Mouse (Mus musculus): Measurements from ENCODE around the gene Gpr155.

The Gpr155 gene

GRCm38 (mm10) chr2:73385641-73386355, 574 bp downstream of the Gpr155 start:
- no peak for DNase-seq (ENCODE audit: low read depth)

- no peak for DNase-seq (ENCODE audit: low read depth)
These were observed 1.2 kb downstream of the Gpr155 start for GRCm38 (mm10) chr2:73385172-73385571.

DNA sequence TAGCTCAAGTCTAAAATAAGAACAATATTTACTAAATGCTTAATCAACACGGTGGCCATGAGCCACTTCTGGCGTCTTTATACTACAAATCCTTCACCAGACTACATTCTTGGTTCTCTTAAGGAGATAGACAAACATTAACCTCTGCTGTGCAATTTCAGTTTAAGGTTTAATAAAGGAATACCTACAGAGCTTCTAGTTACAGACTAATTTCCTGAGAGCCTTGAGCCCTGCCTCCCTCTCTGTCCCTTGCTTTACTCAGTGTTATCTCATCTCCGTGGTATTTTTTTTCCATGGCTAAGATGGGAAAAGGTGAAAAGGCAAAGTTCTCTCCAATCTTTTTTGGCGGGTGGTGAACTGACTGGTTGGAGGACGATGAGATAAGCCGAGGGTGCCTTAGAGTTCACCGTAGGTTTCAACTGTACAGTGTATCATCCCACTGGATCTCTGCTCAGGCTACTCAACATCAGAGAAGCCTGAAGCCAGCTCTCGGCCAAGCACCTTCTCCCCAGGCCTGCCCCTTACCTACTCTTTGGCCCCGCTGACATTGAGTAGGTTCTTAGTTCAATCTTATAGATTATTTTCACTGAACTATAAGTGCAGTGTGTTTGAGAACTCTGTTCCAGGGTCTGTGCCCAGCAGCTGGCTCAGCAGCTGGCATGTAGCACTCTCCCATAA, 5.9 kb downstream of the Gpr155 start:
- no peak for DNase-seq (ENCODE audit: low read depth)

DNA sequence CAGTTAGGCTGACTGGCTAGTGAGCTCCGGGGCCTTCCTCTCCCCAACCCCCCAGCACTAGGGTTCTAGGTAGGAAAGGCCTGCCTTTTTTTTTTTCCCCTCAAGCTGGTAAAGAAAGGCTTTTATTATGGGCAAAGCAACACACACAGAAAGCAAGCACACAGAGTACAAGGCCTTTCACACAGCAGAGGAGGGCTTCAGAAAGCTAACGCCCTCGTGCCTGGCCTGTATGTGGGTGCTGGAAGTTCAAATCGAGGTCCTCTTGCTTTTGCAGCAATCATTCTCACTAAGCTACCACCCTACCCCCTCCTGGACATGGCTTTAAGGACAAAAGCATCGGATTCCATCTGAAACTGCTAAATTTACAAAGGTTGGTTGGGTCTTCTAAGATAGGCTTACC, 6.7 kb downstream of the Gpr155 start:
- DNase-seq (ENCODE audit: low read depth), result no peak

- DNase-seq (ENCODE audit: low read depth), result no peak
These were observed 8.0 kb downstream of the Gpr155 start for GRCm38 (mm10) chr2:73378326-73378725.

- DNase-seq (ENCODE audit: low read depth), result no peak
These were observed 14.6 kb downstream of the Gpr155 start for GRCm38 (mm10) chr2:73371530-73372335.

DNA sequence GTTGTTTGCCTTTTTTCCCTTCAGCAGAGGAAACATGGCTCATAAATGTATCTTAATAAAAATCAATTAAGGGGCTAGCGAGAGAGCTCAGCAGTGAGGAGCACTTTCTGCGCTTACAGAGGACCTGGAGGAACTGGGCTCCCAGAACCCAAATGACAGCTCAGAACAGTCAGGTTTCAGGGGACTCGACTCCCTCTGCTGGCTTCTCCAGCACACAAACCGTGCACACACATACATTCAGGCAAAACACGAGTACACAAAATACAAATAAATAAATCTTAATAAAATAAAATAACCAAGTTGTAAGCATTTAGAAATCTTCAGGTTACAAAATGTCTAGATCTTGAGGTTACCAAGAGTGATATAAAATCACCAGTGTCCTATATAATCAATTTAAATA, 22.9 kb downstream of the Gpr155 start:
- no peak for DNase-seq (ENCODE audit: low read depth)

- no peak for DNase-seq (ENCODE audit: low read depth)
These were observed 25.8 kb downstream of the Gpr155 start for GRCm38 (mm10) chr2:73360536-73360935.

- DNase-seq (ENCODE audit: low read depth), result no peak
These were observed 26.4 kb downstream of the Gpr155 start for GRCm38 (mm10) chr2:73359941-73360340.

GRCm38 (mm10) chr2:73357004-73357403, 29.4 kb downstream of the Gpr155 start:
- DNase-seq (ENCODE audit: low read depth), result no peak

DNA sequence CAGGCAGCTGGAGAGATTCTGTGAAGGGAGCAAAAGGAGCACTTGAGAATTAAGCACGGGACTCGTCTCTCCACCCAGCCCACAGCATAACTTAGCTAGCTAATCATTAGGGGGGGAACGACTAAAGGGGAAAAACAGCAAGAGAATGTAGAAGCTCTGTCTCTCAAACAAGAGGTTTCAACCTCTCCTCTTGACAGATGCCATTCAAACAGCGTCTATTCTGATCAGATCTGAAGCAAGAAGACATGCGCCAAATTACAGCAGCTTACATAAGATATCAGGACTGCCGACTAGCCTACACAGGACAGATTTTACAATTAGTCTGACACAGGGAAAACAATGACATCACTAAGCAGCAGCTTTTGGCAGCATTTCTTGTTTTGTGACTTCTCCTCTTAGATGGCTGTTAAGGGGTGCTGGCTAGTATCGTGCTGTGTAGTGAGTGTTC, 34.4 kb downstream of the Gpr155 start:
- DNase-seq (ENCODE audit: low read depth), result no peak

- no peak for DNase-seq (ENCODE audit: low read depth)
These were observed 34.9 kb downstream of the Gpr155 start for GRCm38 (mm10) chr2:73351496-73351895.

- no peak for DNase-seq (ENCODE audit: low read depth)
These were observed 38.2 kb downstream of the Gpr155 start for GRCm38 (mm10) chr2:73348221-73348620.

GRCm38 (mm10) chr2:73347766-73348165, 38.6 kb downstream of the Gpr155 start:
- DNase-seq (ENCODE audit: low read depth), result no peak

DNA sequence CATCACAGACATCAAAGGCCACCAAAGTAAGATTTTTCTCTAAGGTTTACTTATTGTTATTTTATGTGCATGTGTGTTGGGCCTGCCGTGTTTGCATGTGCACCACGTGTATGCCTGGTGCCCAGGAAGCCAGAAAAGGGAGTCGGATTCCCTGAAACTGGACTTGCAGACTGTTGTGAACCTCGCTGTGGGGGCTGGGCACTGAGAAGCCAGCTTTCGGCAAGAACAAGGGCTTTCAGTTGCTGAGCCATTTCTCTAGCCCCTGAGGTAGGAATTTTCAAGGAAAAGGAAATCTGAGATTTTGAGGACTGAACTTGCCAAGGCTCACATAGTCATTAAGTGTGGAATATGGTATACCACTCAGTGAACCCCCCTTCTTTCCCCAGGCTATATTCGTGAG, 39.2 kb downstream of the Gpr155 start:
- no peak for DNase-seq (ENCODE audit: low read depth)

DNA sequence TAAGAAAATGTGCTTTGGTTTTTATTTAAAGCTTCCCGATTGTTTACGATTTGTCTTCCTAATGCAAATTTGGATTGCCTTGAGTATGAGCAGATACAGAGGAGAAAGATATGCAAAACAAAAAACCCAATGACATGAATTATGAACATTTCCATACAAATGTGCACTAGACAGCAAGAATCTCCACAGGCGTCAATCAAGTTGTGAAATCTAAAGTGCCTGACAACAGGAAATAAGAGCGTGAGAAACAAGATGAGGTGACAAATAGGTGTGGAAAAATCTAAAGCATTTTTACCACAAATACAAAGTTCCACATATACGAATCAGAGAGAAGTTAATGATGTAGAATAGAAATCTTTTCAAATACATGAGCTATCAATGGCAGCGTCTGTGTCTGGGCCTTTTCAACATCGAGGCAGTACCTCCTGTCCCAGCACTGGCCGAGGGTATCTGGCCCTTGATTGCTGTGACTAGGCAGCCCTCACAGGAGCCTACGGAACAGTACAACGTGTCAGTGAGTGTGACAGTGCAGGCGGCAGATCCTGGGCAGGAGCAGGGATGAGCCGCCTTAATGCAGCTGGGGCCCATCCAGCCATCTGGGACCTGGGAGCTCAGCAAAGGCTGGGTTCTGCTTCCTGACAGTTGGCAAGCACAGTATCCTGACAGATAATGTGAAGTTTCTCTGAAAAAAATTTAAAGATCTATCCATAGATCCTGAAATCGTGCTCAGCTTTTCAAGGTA, 39.9 kb downstream of the Gpr155 start:
- DNase-seq (ENCODE audit: low read depth), result no peak

GRCm38 (mm10) chr2:73345204-73345603, 41.2 kb downstream of the Gpr155 start:
- DNase-seq (ENCODE audit: low read depth), result no peak

- DNase-seq (ENCODE audit: low read depth), result no peak
These were observed 42.7 kb downstream of the Gpr155 start for GRCm38 (mm10) chr2:73343701-73344100.

DNA sequence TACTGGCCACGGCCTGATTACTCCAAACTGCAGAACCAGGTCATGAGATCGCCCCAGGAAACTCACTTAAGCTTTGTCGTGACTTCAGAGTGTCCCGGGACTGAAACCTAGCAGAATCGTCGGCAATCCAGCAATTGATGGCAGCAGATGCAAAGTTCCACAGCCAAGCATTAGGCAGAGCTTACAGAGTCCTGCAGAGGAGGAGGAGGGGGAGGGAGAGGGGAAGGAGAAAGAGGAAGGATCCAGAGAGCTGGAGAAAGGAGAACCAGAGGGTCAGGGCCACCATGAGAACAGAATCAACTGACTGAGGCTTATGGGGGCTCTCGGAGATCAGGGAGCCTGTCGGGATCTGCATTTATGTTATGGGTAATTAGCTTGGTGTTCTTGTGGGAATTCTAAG, 48.0 kb downstream of the Gpr155 start:
- DNase-seq (ENCODE audit: low read depth), result peak; percentile 5

- no peak for DNase-seq (ENCODE audit: low read depth)
These were observed 50.4 kb downstream of the Gpr155 start for GRCm38 (mm10) chr2:73335949-73336348.

- DNase-seq (ENCODE audit: low read depth), result no peak
These were observed 60.5 kb downstream of the Gpr155 start for GRCm38 (mm10) chr2:73325871-73326270.

DNA sequence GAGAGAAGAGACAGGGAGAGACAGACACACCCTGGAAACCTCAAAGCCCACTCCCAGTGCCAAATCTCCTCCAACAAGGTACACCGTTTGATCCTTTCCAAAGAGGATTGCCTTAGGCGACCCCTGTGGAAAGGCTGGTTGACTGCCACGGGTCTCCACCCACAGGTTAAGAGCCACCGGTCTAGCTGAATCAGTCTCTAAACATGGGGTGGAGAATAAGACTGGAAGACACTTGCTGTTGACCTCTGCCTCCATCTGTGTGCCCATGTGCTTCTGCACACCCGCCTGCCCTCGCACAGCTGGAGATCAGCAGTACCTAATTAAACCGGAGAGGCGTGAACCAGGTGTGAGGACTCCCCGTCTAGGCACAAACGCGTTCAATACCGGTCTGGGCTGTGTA, 63.4 kb downstream of the Gpr155 start:
- no peak for DNase-seq (ENCODE audit: low read depth)

Data from c-Kit-positive CD71-negative TER-119-negative erythroid progenitor cells, embryonic 14.5 days (primary cell).